Mouse (Mus musculus): ENCODE data around the gene Commd3. TPM values are rescaled to one million over a fixed set of nuclear protein-coding genes. Genes with fewer than 3 reads are reported as not detected.

Gene Commd3
- polyA plus RNA-seq, 1 experiment, result 7.7 TPM

DNA sequence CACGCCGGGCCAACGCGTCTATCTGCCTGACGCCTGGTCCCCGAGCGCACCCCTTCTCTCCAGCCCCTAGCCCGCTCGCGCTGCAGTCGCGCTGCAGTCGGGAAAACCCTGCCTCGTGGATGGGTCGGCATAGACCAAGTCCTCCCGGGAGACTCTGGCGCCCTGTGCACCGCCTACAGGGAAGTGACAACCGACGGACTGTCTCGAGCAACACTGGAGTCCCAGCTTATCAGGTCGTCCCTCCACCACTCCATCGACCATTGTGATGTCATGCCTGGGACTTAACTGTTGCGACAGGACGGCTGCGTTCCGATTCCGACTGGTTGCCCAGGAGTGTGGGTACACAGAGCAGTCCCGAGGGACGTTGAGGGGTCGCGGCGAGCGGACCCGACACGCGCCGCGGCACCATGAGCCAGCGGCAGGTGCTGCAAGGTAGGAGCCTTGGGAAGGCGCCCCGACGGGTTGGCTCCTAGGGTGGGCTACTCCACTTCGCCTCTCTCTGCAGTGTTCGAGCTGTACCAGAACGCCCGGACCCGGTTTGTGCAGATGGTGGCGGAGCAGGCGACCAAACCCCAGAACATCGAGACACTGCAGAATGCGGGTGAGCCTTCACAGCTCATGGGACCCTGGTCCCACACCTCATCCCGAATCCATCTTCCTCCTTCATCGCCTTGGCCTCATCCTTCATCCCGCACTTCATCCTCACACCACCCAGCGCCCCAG is 26.6 kb downstream of the Commd3 start:
- Histone ChIP-seq H3K36me3 (ENCODE audit: control insufficient read depth) (no peaks in the 10 kb centered on the region), H3K27me3 (ENCODE audit: control insufficient read depth) (peaks cover 93% of the 10 kb centered on the region), H3K4me3 (replicated peaks) (no peak overlapping the region), H3K4me1 (ENCODE audit: control insufficient read depth) (peaks cover 6% of the 10 kb centered on the region), H3K9me3 (ENCODE audit: control insufficient read depth, low read length) (peaks cover 5% of the 10 kb centered on the region; the same call in 1 of the 2 replicates)
- TF ChIP-seq GATA1 (IDR thresholded peaks at IDR 0.05; ENCODE audit: low read length), result no peak
- no peak for TF ChIP-seq TAL1 (IDR thresholded peaks at IDR 0.05; ENCODE audit: low read length)

- TF ChIP-seq TAL1 (IDR thresholded peaks at IDR 0.05; ENCODE audit: low read length), result no peak
- TF ChIP-seq GATA1 (IDR thresholded peaks at IDR 0.05; ENCODE audit: low read length), result no peak
- Histone ChIP-seq H3K9me3 (ENCODE audit: control insufficient read depth, low read length) (peaks cover 5% of the 10 kb centered on the region; the same call in 1 of the 2 replicates), H3K27me3 (ENCODE audit: control insufficient read depth) (peaks cover 90% of the 10 kb centered on the region), H3K36me3 (ENCODE audit: control insufficient read depth) (no peaks in the 10 kb centered on the region), H3K4me3 (replicated peaks) (no peak overlapping the region), H3K4me1 (ENCODE audit: control insufficient read depth) (no peaks in the 10 kb centered on the region; the same call in 1 of the 2 replicates)
These were observed 27.3 kb downstream of the Commd3 start for GRCm38 (mm10) chr2:18699401-18699990.

DNA sequence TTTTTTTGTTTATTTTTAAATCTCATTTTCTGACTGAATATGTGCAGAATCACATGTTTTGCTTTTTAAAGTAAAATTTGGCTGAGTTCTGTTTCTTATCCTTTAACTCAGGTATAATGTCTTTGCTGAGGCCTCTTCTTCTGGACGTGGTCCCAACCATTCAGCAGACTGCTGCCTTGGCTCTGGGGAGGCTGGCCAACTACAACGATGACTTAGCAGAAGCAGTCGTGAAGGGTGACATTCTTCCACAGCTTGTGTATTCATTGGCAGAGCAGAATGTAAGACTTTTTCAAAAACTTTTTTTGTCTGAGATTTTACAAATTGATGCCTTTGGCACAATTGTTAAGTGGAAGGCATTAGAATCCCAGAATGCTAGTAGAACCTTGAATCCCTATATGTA is 38.2 kb downstream of the Commd3 start:
- no peaks in the 10 kb centered on the region for H3K9me3 ChIP-seq (ENCODE audit: control insufficient read depth, low read length)
- H3K36me3 ChIP-seq (ENCODE audit: control insufficient read depth), result no peaks in the 10 kb centered on the region
- H3K4me3 ChIP-seq (replicated peaks), result no peak overlapping the region
- TF ChIP-seq GATA1 (IDR thresholded peaks at IDR 0.05; ENCODE audit: low read length) (no peak), TAL1 (IDR thresholded peaks at IDR 0.05; ENCODE audit: low read length) (no peak)
- H3K4me1 ChIP-seq (ENCODE audit: control insufficient read depth), result no peaks in the 10 kb centered on the region
- no peaks in the 10 kb centered on the region for H3K27me3 ChIP-seq (ENCODE audit: control insufficient read depth)

DNA sequence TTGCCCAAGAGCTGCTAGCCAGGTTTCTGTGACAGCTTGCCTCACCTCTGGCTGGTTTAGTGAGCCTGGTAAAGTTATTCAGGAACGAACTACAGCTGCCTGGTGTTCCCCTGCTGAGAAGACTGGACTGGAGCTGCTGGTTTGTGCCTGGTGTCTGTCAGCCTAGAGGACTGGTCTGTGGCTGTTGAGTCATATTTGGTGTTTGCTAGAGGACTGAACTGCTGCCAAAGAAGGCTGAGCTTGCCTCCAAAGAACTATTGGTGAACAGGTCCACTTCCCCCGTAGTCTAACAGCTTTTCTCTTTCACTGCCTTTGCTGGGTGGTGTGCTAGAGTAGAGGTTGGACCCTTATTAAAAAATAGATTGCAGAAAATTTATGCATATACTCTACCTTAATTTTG is 40.9 kb downstream of the Commd3 start:
- H3K9me3 ChIP-seq (ENCODE audit: control insufficient read depth, low read length), result no peaks in the 10 kb centered on the region
- H3K36me3 ChIP-seq (ENCODE audit: control insufficient read depth), result no peaks in the 10 kb centered on the region
- no peaks in the 10 kb centered on the region for H3K27me3 ChIP-seq (ENCODE audit: control insufficient read depth)
- no peaks in the 10 kb centered on the region for H3K4me1 ChIP-seq (ENCODE audit: control insufficient read depth)
- TF ChIP-seq TAL1 (IDR thresholded peaks at IDR 0.05; ENCODE audit: low read length), result no peak
- no peak for TF ChIP-seq GATA1 (IDR thresholded peaks at IDR 0.05; ENCODE audit: low read length)
- no peak overlapping the region for H3K4me3 ChIP-seq (replicated peaks)

- TF ChIP-seq TAL1 (IDR thresholded peaks at IDR 0.05; ENCODE audit: low read length), result no peak
- no peak for TF ChIP-seq GATA1 (IDR thresholded peaks at IDR 0.05; ENCODE audit: low read length)
- H3K4me1 ChIP-seq (ENCODE audit: control insufficient read depth), result no peaks in the 10 kb centered on the region
- H3K27me3 ChIP-seq (ENCODE audit: control insufficient read depth), result no peaks in the 10 kb centered on the region
- no peaks in the 10 kb centered on the region for H3K9me3 ChIP-seq (ENCODE audit: control insufficient read depth, low read length)
- H3K4me3 ChIP-seq (replicated peaks), result no peak overlapping the region
- no peaks in the 10 kb centered on the region for H3K36me3 ChIP-seq (ENCODE audit: control insufficient read depth)
These were observed 42.2 kb downstream of the Commd3 start for GRCm38 (mm10) chr2:18714337-18714736.

GRCm38 (mm10) chr2:18718521-18718920 is 46.3 kb downstream of the Commd3 start:
- no peak for TF ChIP-seq GATA1 (IDR thresholded peaks at IDR 0.05; ENCODE audit: low read length)
- no peak for TF ChIP-seq TAL1 (IDR thresholded peaks at IDR 0.05; ENCODE audit: low read length)
- H3K9me3 ChIP-seq (ENCODE audit: control insufficient read depth, low read length), result no peaks in the 10 kb centered on the region
- H3K4me3 ChIP-seq (replicated peaks), result no peak overlapping the region
- no peaks in the 10 kb centered on the region for H3K27me3 ChIP-seq (ENCODE audit: control insufficient read depth)
- H3K36me3 ChIP-seq (ENCODE audit: control insufficient read depth), result no peaks in the 10 kb centered on the region
- H3K4me1 ChIP-seq (ENCODE audit: control insufficient read depth), result no peaks in the 10 kb centered on the region

DNA sequence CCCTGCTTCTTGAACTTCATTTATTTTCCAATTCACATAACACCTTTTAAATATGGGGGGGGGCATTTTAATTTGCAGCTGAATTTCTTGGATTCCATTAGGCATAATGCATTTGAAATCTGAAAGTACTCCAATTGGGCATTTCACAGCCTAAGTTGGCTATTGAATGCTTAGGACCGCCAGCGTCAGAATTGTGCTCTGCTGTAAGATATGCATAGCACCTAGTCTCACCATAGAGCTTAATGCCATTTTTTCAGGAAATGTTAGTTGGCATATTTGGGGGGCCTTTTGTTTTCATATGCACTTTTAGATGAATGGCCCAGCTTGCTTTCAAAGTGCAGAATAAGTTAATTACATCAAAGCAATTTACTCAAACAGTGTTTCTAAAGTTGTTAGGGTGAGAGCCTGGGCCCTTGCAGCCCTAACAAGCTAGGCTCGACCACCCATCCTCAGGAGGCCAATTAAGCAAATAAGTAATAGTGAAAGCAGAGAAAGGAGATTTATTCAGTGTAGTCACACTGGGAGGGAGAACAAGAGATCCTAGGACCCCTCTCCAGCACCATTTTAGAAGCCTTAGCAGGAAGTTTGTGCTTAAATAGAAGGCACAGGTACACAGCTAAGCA is 50.1 kb downstream of the Commd3 start:
- H3K4me3 ChIP-seq (replicated peaks), result no peak overlapping the region
- H3K27me3 ChIP-seq (ENCODE audit: control insufficient read depth), result no peaks in the 10 kb centered on the region
- TF ChIP-seq TAL1 (IDR thresholded peaks at IDR 0.05; ENCODE audit: low read length) (no peak), GATA1 (IDR thresholded peaks at IDR 0.05; ENCODE audit: low read length) (no peak)
- H3K4me1 ChIP-seq (ENCODE audit: control insufficient read depth), result no peaks in the 10 kb centered on the region
- no peaks in the 10 kb centered on the region for H3K36me3 ChIP-seq (ENCODE audit: control insufficient read depth)
- no peaks in the 10 kb centered on the region for H3K9me3 ChIP-seq (ENCODE audit: control insufficient read depth, low read length)

GRCm38 (mm10) chr2:18724462-18724861 is 52.3 kb downstream of the Commd3 start:
- H3K27me3 ChIP-seq (ENCODE audit: control insufficient read depth), result no peaks in the 10 kb centered on the region
- H3K9me3 ChIP-seq (ENCODE audit: control insufficient read depth, low read length), result no peaks in the 10 kb centered on the region
- no peak overlapping the region for H3K4me3 ChIP-seq (replicated peaks)
- H3K36me3 ChIP-seq (ENCODE audit: control insufficient read depth), result no peaks in the 10 kb centered on the region
- TF ChIP-seq GATA1 (IDR thresholded peaks at IDR 0.05; ENCODE audit: low read length) (no peak), TAL1 (IDR thresholded peaks at IDR 0.05; ENCODE audit: low read length) (no peak)
- H3K4me1 ChIP-seq (ENCODE audit: control insufficient read depth), result no peaks in the 10 kb centered on the region

Other genes starting within 250 kb of the Commd3 start
- 0.13 TPM in 1 of 2 replicates, not detected in the other for gene Bmi1, start 4.6 kb downstream of the Commd3 start, polyA plus RNA-seq (2012)
- not detected in 2 replicates for gene Spag6, start 21.6 kb downstream of the Commd3 start, polyA plus RNA-seq (2012)